Mouse (Mus musculus): ENCODE results near the gene Upk3b.

The Upk3b gene

DNA sequence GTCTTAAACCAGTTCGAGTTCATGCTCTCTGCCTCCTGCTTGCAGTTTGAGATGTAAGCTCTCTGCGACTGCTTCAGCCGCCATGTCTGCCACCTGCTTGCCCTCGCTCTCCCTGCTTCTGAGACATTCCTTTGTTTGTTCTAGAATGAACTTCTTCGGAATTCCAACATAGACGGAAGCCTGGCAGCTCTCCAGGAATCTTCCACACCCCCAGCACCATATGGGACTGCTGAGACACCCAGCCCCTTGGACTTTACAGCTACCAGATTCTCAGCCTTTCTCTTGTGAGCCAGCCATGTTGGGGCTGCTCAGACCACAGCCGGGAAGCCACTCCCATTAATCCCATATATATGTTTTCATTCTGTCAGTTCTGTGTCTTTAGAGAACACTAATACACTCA lies 38.0 kb downstream of the Upk3b start:
- no peak for DNase-seq (ENCODE audit: low read depth)

DNA sequence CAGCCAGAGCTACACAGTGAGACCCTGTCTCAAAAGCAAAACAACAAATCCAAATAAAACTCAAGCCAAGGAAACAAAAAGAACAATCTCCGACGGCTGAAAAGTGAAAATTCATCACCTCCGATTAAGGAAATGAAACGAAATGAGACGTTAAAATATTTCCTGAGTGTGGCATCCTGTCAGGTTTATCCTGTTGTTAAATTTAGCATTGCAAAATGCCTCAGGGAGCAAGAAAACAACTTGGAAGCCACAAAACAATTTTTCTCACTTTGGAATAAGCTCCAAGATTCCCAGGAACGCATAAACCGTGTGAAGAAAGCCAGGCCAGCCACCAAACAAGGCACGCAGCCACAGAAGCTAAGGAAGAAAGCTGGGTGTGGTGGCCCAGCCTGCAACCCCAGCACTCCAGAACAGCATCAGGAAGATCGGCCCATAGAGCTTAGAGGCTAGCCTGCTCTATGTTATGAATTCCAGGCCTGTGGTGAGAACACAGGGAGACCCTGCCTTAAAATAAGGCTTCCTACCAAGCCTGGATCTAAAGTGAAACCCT lies 38.8 kb downstream of the Upk3b start:
- DNase-seq (ENCODE audit: low read depth) = no peak

DNA sequence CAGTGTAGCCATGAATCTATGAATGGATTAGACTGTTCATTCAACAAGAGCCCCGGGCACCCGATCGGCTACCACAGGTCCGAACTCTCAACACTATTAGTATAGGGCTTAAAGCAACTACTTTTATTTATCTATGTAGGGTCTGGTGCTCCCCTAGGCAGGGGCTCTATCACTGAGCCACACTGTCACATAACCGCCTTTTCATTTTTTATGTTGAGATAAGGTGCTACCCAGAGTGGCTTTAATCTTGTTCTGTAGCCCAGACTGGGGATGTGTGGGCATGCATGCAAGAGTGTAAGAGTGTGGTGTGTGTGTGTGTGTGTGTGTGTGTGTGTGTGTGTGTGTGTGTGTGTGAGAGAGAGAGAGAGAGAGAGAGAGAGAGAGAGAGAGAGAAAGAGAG lies 39.8 kb downstream of the Upk3b start:
- DNase-seq (ENCODE audit: low read depth) = no peak

DNA sequence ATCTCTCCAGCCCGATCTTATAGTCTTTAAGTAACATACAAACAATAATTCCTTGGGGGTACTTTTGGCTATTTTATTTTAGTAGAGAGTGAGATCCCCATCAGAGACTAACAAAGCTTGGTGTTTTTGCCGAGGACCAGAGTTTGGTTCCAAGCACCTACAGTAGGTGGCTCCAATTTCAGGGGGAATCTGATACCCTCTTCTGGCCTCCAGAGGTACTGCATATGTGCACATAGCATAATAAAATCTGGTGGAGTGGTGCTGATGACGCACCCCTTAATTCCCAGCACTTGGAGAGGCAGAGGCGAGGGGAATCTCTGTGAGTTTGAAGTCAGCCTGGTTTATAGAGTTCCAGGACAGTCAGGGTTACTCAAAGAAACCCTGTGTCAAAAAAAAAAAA lies 44.0 kb downstream of the Upk3b start:
- DNase-seq (ENCODE audit: low read depth) = no peak

DNA sequence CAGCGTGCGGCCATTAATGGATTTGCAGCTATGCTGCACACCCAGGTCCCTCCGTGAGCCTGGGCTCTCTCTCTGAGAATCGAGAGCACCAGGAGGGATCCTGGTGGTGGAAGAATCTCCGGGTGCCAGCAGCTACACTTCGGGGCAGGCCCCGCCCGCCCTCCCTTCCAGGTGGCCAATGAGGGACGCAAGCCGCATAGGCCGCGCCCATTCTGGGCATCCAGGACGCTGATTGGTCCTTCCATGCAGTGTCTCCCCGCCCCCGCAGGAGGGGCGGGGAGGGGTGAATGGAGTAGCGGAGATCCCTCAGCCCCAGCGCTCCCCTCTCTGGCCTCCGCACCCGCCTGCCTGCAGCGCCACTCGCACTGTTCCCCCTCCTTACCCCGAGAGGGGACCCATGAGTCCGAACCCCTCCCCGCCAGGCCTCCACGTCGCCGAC lies 45.4 kb downstream of the Upk3b start, which contains the start of gene Rasa4:
TSS of gene Rasa4 (plus strand) at position 248 of the 439 bp plus-strand sequence.
- peak; percentile 94 for DNase-seq (ENCODE audit: low read depth)

DNA sequence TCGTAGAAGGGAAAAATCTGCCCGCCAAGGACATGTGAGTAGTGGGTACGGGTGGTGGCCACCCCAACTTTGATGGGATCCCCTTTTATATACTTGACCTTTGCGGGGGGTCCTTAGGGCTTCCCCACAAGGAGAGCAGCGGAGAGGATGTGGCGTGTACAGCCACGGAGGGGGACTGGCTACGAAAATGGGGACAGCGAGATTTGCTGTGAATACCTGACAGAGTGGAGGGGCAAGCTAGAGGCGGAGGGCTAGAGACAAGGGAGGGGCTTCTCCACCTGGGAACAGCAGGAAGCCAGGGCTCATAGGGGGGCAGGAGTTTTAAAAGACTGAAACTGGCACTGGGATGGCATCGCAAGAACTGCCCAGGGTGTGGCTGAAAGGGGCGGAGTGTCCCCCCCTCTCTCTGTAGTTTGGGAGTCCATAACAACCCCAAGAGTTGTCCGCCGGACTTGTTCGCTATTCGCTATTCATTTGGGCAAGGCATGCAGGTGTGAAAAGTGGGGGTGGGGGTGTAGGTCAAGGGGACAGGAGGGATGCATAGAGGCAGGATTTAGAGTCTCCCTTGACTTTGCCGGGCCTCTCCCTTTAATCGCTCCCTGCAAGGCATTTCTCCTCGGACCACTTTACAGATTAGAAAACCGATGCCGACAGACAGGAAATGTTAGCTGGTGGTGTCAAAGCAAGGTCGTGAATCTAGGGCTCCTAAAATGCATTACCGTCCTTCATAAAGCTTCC lies 46.0 kb downstream of the Upk3b start:
- DNase-seq (ENCODE audit: low read depth) = no peak

DNA sequence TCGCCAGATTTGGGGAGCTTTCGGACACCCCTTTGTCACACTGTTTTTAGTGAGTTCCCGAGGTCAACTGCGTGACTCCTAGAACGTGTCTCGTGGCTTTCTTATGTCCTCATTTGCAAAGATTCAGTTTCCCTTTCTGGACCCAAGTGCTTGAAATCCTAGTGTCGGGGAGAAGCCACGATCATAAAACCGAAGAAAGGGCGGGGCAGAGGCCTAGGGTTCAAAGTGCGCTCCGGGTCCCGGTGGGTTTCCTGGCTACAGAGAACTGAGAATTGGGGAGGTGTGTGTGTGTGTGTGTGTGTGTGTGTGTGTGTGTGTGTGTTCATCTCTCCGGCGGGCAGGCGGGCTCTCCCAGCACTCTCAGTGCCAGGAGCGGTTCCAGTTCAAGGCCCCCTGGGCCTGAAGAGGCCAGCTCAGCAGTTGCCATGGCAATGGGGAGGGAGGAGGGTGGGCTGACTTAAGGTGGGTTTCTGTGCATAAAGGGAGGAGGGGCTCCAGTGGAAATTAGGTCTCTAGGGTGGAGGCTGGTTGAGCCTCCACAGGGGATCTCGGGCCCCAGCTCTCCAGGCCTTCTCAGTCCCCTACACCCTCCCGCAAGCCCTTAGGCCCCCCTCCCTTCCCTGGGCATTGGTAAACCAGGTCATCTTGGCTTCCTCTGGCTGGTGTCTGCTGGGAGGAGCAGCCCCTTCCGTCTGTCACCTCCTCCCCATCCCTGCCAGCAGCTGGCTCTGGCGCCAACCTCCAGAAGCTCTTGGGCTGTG lies 46.8 kb downstream of the Upk3b start:
- no peak for DNase-seq (ENCODE audit: low read depth)

DNA sequence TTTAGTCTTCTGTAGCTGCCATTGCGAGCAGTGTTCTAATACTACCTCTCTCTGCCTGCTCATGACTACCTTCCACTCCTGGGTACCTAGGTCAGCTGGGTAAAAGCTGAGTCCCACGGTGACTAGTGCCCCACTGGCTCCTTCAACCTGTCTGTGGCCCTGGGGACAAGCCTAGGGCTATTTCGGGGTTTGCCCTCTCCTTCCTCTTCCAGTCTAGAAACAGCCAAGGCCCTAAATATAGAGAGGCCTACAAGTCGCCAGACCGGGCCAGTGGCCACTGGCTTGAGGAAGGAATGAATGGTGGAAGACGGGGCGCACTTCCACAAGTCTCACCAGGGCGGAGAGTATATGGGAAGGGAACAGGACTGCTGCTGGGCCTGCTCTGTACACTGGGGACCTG lies 48.0 kb downstream of the Upk3b start:
- no peak for DNase-seq (ENCODE audit: low read depth)

DNA sequence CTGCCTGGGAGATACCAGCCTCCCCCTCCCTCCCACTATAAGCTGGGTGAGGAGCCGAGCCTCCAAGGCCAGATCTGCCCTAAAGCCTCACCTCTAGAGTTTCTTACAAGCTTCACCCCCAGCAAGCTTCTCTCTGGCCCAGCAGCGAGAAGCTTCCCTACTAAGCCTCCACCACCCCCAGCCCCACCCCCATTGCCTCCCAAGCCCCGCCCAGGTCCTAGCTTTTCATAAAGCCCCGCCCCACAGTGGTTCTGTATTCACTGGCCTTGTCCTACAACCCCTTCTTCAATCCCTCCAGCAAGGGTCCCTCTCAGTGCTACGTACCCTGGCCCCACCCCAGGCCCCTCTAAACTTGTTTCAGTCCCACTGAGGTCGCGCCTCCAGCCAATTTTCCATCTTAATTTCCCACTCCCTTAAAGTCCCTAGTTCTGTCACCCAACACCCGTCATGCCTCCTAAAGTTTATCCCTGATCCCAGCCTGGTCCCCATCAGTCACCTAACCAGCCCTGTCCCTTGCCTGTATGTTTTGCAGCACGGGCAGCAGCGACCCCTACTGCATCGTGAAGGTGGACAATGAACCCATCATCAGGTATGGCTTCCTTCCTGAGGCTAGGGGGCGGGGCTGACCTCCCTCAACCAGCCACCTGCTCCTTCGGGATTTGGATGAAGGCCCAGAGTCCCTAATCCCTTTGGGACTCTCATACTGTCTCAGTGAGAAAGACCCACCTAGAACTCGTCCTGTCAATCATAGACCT lies 50.7 kb downstream of the Upk3b start:
- no peak for DNase-seq (ENCODE audit: low read depth)

DNA sequence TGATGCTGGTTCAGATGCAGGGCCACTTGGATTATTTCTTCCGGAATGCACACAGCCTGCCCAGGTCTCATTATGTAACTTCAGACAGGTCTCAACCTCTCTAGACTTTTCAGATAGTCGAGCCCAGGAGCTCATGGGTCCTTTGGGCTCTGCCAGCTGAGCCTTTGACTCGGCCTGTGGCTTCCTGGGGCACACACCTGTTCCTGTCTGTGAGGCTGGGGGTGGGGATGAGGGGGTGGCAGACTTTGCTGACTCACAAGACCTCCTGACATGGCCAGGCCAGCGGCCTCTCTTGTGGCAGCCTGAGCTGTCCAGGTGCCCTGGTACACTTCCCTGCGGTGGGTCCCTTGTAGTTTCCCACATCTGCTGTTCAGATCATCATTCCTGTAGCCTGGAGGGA lies 53.6 kb downstream of the Upk3b start:
- DNase-seq (ENCODE audit: low read depth) = no peak

DNA sequence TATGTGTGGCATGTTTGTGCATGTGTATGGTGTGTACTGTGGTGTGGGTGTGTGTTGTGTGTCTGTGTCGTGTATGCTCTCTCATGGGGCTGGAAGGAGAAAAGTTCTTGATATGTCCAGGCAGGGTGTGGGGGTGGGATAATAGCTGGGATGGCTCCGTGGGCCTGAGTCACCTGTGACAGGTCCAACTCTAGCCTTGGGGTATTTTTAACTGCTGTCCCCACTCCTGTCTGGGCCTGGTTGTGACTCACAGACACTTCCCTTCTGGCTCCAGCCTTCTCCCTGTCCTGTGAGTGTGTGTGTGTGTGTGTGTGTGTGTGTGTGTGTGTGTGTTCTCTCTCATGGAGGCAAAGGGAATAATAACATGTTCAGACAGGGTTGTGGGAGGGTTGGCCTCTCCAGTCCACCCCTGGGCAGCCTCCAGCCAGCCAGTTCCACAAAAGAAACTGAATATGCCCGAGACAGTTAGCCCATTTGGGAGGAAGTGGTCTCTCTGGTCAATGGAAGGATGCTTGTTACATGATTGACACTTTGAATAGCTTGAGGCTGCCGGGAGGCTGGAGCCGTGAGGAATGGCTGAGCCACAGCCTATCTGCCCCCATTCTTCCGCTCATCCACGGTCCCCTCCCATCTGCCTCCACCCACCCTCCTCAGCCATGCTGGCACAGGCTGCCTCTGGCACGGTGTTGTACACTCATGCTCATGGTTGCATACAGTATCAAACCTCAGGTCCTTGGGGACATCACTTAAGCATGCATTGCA lies 56.1 kb downstream of the Upk3b start:
- DNase-seq (ENCODE audit: low read depth) = no peak

DNA sequence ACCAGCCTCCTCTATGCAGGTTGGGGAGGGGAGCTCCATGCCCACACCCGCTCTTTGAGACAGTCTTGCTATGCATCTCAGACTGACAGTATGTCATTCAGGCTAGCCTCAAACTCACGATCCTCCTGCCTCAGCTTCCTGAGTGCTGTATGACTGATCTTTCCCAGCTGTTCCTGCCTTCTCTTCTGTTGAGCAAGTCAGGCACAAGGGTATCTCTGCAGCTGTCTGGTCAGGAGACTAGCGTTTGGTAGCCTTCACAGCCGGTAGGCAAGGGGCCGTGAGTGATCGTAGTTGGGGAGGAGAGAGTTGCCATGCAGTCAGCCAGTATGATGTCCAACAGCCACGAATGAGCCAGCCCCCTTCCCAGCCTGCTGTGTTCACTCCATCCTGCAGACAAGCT lies 56.8 kb downstream of the Upk3b start:
- no peak for DNase-seq (ENCODE audit: low read depth)
